Mouse (Mus musculus) right cerebral cortex, postnatal 14 days (tissue): ENCODE data around the gene Sec11a.
A peak's percentile ranks its signal among the peaks of the same experiment; 100 is the strongest.

Experiments
- DNase-seq: peaks from one replicate; pipeline ENCODE4 v3.0.0; 2022

The Sec11a gene

GRCm38 (mm10) chr7:80894815-80895519, 52.6 kb downstream of the Sec11a start:
- no peak for DNase-seq

- DNase-seq = no peak
Measured at GRCm38 (mm10) chr7:80894196-80894595, 53.4 kb downstream of the Sec11a start.

GRCm38 (mm10) chr7:80893753-80894129, 53.8 kb downstream of the Sec11a start:
- DNase-seq = no peak

- DNase-seq = no peak
Measured at GRCm38 (mm10) chr7:80893086-80893752, 54.4 kb downstream of the Sec11a start.

- no peak for DNase-seq
Measured at GRCm38 (mm10) chr7:80889841-80890241, 57.7 kb downstream of the Sec11a start.

- DNase-seq = peak; percentile 53
Measured at GRCm38 (mm10) chr7:80889021-80889511, 58.5 kb downstream of the Sec11a start.

GRCm38 (mm10) chr7:80888595-80888994, 59.0 kb downstream of the Sec11a start:
- DNase-seq = no peak

- DNase-seq = no peak
Measured at GRCm38 (mm10) chr7:80885666-80886065, 61.9 kb downstream of the Sec11a start.

GRCm38 (mm10) chr7:80882830-80883505, 64.6 kb downstream of the Sec11a start:
- DNase-seq = peak; percentile 70

GRCm38 (mm10) chr7:80875727-80876126, 71.9 kb downstream of the Sec11a start:
- no peak for DNase-seq

- no peak for DNase-seq
Measured at GRCm38 (mm10) chr7:80873631-80874030, 73.9 kb downstream of the Sec11a start.

- no peak for DNase-seq
Measured at GRCm38 (mm10) chr7:80873038-80873437, 74.5 kb downstream of the Sec11a start.

- no peak for DNase-seq
Measured at GRCm38 (mm10) chr7:80868686-80869085, 78.9 kb downstream of the Sec11a start.

- DNase-seq = no peak
Measured at GRCm38 (mm10) chr7:80866514-80867147, 80.9 kb downstream of the Sec11a start.

GRCm38 (mm10) chr7:80865521-80865920, 82.1 kb downstream of the Sec11a start:
- DNase-seq = no peak

GRCm38 (mm10) chr7:80864831-80865230, 82.7 kb downstream of the Sec11a start:
- no peak for DNase-seq

GRCm38 (mm10) chr7:80864151-80864550, 83.4 kb downstream of the Sec11a start:
- DNase-seq = no peak

GRCm38 (mm10) chr7:80863520-80863919, 84.1 kb downstream of the Sec11a start:
- DNase-seq = no peak

- DNase-seq = no peak
Measured at GRCm38 (mm10) chr7:80862475-80862874, 85.1 kb downstream of the Sec11a start.

GRCm38 (mm10) chr7:80860729-80861274, 86.8 kb downstream of the Sec11a start, which contains the start of gene Zscan2:
Gene Zscan2 (plus strand): TSS chr7:80860920.
- peak; percentile 78 for DNase-seq

GRCm38 (mm10) chr7:80860227-80860626, 87.4 kb downstream of the Sec11a start:
- DNase-seq = peak; percentile 37

- peak; percentile 74 for DNase-seq
Measured at GRCm38 (mm10) chr7:80857181-80857580, 90.4 kb downstream of the Sec11a start.

- no peak for DNase-seq
Measured at GRCm38 (mm10) chr7:80855316-80855715, 92.3 kb downstream of the Sec11a start.
